Mouse (Mus musculus) R1 (cell line): ENCODE results near the gene Tekt4.

Source experiments
- DNase-seq: peaks from one replicate; pipeline ENCODE4 v3.0.0-alpha.2; 2018; ENCODE audit warnings: low read depth, low spot score

Tekt4 gene

GRCm38 (mm10) chr17:25454272-25454671, at the start of gene Tekt4:
Tekt4 (plus strand) TSS chr17:25454615.
- no peak for DNase-seq

DNA sequence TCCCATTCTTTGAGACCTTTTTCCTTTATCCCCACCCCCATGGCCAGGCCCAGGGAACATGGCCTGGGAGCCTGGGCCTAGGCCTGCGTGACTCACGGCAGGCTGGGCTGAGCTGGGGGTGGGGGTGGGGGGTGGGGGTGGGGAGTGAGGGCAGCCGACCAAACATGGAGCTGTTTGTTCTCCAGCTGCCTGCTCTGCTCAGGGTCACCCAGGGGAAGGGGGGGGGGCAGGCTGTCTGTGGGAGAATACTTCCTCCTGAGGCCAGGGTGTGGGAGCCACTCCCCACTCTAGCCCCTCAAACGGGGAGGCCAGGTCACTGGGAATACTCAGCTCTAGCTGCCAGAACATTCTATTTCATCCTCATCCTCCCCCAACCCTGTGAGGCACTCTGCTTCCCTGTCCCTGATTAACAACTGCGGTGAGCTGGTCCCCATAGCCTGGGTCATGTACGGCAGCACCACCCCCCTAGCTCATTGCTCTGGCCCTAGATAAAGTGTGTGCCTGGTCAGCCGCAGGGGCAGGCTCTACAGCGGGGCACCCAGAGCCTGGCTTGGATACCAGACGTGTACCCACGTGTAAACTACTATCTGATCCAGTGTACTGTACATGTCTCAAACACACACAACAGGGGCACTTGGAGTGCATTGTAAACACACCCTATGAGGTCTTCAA, 49.1 kb upstream of the Tekt4 start:
- no peak for DNase-seq

DNA sequence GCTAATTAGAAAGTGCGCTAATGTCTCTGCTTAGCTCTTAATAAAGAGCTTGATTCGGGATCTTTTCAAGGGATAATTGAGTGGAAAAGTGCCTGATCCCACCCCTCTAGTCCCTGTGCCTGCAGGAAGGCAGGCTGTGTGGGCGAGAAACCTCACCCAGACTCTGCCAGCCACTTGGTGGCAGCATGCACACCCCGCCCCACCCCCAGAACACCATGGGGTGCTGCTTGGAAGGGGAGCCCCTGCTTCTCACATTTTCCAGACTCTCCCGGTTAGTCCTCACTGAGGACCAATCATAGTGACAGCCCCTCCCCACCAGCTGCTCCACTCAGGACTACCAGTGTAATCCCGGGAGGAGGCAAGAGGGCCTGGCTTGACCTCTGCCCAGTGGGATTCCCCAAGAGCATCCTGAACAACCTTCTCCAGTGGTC, 48.4 kb upstream of the Tekt4 start:
- DNase-seq, result no peak

- no peak for DNase-seq
These were observed 47.1 kb upstream of the Tekt4 start for GRCm38 (mm10) chr17:25407352-25407751.

- DNase-seq, result no peak
These were observed 46.0 kb upstream of the Tekt4 start for GRCm38 (mm10) chr17:25408302-25408999.

DNA sequence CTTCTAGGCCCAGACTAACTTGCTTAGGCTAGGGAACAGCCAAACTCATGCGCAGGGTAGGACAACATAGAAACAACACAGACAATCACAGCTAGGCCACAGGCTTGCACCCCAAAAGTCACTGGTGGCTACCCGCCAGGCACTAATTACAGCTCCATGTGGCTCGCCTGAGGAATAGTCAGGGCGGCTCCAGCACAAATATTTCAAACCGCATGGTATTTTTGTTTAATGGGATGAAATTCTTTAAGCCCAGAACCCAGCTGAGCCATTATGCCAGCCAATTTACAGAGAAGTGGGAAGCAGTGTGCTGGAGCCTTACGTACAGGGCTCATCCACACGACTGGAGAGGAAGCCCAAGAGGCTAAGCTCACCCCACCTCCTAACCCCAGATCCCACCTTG, 44.8 kb upstream of the Tekt4 start:
- DNase-seq, result no peak

DNA sequence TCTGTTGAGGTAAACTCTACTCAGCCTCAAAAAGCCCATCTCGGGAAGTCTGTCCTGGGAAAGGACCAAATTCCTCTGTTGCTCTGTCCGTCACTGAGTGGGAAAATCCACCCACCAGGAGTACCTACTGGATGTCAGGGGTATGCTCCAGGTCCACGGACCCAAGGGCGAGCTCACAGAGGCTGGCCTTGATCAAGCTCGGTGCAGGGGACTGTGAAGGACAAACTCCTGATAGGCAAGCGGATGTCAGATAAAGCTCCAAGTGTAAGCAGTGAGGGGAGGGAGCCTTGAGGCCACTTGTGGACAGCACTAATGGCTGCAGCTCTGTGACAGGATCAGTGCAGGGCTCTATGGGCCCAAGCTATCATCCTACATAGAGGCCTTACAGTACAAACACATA, 44.2 kb upstream of the Tekt4 start:
- DNase-seq, result no peak

DNA sequence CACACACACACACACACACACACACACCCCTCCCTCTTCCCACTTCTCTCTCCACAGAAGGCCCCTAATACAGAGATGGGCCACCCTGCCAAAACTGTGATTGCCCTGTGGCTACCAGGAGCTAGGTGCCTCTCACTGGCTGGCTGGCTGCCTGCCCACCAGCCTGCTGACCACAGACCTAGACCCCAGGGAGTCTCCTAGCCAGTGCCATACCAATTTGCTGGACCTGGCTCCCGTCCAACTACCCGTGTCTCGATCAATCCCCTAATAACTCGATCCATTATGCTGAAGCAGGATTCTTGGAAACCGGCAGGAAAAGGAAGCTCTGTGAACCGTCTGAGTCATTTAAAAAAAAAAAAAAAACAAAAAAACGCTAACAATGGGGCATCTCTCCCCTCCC, 43.6 kb upstream of the Tekt4 start:
- DNase-seq, result no peak

GRCm38 (mm10) chr17:25411251-25411650, 43.2 kb upstream of the Tekt4 start:
- no peak for DNase-seq

- DNase-seq, result no peak
These were observed 40.2 kb upstream of the Tekt4 start for GRCm38 (mm10) chr17:25414209-25414608.

DNA sequence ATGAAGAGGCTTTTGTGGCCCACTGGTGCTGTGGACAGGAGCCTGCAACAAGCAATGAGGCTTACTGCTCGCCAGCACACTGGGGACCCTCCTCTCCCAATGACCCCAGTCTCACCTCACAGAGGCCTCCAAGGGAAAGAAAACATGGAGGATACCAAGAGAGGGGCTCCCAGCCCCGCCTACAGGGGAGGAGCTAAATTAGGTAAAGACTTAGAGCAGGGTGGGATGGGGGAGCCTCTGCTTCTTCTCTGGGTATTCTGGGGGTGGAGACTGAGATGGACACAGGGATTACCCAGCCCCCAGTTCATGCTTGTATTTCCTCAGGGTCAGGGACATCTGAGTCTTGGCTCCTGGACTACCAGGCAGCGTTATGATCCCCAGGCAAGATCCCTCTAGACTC, 39.5 kb upstream of the Tekt4 start:
- peak; percentile 20 for DNase-seq

DNA sequence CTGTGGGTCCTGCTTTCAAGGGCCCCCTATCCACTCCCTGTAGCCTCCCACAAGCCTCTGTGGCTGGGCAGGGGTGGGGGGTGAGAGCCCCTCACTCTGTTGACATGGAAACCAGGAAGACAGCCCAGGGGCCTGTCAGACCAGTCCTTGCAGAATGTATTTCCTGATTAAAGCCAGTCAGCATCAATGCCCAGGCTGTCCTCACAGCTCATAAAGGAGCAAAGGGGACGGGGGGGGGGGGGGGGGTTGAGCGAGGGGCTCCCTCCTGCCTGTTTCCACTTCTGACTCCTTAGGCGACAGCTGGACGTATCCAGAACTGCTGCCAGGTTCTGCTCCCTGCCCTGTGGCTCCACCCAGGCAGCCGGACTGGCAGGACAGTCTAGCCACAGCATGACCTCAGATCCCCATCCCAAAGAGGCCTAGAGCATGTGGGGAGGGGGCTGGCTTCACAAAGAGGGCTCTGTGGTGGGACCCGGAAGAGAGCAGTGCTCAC, 38.9 kb upstream of the Tekt4 start:
- no peak for DNase-seq

GRCm38 (mm10) chr17:25416219-25416618, 38.2 kb upstream of the Tekt4 start:
- no peak for DNase-seq

DNA sequence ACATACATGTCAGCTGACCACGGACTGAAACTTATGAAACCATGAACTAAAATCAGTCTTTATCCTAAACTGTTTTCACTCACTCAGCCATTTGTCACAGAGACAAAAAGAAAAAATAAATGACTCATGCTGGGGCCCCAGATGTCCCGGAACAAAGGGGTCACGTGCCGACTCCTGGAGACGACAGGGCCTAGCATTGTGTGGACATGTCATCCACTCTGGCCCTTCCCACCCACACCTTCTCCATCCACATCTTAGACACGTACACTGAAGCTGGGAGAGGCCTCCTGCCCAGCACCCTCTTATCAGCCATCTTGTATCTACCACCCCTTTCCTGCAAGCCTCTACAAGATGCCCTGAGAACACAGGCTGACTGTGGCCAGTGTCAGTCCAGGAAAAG, 36.4 kb upstream of the Tekt4 start:
- DNase-seq, result no peak

DNA sequence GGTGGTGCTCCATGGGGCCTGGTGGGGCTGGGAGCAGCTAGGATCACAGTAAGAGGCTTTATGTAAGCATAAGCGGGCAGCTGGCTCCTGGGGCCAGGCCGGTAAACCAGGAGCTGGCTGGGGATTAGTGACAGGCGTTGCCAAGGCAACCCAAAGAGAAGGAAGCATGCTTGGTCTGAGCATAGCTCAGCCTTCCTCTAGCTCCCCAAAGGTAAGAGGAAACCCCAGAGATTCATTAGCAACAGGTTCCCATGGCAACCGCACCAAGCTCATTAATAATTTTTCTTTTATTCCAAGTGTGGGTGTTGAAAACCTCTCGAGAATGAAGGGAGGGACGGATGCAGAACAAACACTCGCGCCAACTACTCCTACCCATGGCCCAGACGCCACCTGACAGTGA, 35.5 kb upstream of the Tekt4 start:
- peak; percentile 34 for DNase-seq

GRCm38 (mm10) chr17:25420998-25421397, 33.4 kb upstream of the Tekt4 start:
- no peak for DNase-seq

GRCm38 (mm10) chr17:25424526-25425080, 29.8 kb upstream of the Tekt4 start:
- DNase-seq, result no peak

DNA sequence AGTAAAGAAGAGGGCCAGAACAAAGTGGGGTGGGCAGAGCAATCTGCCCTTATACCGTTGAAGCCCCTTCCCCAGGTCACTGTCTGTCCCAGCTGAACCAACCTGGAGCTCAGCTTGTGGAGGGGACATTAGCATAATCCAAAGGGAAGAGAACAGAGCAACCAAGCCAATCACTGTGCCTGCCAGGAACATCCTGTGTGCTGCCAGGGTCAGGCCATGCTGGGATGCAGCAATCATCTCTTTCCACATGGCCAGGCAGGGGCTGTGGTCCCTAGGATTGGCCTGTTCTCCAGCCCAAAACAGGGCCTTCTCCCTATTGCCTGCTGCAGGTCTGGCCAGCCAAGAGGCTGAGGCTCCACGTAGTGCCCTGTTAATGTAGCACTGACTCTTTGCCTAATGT, 28.4 kb upstream of the Tekt4 start:
- DNase-seq, result no peak

GRCm38 (mm10) chr17:25427441-25427840, 27.0 kb upstream of the Tekt4 start:
- no peak for DNase-seq

DNA sequence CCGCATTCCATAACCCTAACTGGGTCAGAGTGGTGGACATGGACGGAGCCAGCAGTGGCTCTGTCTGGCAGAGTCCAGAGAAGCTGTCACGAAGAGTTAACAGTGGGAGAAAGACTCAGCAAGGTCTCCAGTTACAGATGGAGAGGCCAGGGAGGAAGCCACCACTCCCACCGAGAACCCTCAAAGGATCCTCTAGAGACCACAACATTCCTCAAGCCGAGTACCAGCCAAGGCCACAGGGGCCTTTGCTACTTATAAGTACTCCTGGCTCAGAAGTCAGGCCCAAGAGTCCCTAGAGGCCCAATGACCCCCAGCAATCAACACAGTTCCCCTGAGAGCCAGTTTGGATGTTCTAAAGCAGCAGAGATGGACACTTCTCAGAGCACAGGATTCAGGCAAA, 25.2 kb upstream of the Tekt4 start:
- no peak for DNase-seq

DNA sequence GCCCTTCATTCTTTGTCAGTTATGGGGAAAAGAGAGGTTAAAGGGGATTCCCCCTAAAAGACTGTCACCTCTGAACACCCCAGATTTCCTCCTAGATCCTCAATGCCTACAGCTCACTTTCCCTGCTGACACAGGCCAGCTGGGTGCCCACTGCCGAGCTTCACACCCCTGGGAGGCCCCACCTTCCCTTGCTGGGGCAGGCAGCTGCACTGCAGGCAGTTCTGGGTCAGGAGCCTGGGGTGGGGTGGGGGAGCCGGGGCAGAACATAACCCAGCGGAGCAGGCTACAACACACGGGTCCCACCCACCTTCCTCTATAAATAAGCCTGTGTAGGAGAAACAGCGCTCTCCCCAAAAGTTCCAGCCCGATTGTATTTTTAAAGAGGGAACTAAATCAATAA, 24.5 kb upstream of the Tekt4 start:
- DNase-seq, result no peak

- no peak for DNase-seq
These were observed 23.9 kb upstream of the Tekt4 start for GRCm38 (mm10) chr17:25430534-25430933.
